Mouse (Mus musculus) testis, adult 2 months (tissue): ENCODE results near the gene Hoxd1.

ENCODE experiments used
- CTCF ChIP-seq: fragments of 200-500 bp; IDR thresholded peaks from 2 replicates; pipeline ENCODE4 v1.5.1; 2012; ENCODE audit warnings: low read depth, mild to moderate bottlenecking, inconsistent platforms, low read length, moderate library complexity; ENCODE audit not compliant: control insufficient read depth, insufficient read depth, insufficient replicate concordance
- POLR2A ChIP-seq: fragments of 200-500 bp; IDR thresholded peaks from 2 replicates; pipeline ENCODE4 v1.6.1; 2012; ENCODE audit warnings: low read depth, mild to moderate bottlenecking, inconsistent platforms, low read length, moderate library complexity; ENCODE audit not compliant: control insufficient read depth

DNA sequence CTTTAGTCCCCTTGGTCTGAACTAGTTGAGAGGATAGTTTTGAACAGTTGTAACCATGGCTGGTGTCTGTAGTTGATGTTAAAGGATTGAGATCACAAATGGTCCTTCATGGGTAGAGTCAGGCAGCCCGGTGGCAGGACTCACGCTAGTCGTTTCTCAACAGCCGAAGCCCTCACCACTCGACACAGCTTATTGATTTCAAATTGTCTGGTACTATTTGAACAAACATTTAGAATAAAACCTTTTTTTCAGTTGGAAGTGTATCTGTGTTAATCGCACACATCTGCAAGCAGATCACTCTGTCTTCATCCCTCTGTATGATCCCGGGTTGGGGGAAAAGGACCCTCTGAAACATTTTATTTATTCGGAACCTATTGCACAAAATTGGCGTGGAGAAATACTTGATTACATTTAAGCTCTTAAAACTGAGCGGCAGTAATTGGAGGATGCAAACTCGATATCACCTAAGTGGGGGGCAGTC is 15.1 kb upstream of the Hoxd1 start:
- TF ChIP-seq CTCF = no peak
- TF ChIP-seq POLR2A = no peak
